Mouse (Mus musculus): Measurements from ENCODE around the gene Arid3b. TPM values are rescaled to one million over a fixed set of nuclear protein-coding genes. Genes with fewer than 3 reads are reported as not detected.

Gene Arid3b
- polyA plus RNA-seq, 1 experiment from 2014 or later: 4.9 TPM

DNA sequence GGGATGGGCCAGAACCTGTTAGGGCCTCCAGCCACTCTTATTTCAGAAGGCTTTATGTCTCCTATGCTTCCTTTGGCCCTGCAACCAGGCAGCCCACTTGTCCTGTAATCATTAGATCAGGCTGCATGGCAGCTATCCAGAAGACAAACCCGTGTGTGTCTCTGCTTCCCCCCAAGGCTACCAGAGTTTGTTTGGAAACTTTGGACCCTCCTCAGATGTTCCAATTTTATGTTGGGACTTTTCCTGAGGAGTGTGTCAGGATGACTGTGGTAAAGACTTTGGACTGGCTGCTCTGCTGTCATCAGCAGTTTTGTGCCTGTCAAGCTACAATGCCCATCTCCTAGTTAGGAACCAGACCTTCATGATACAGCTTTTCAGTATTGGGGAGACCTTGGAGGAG is 87.8 kb downstream of the Arid3b start:
- Histone ChIP-seq H3K9ac (no peak overlapping the region), H3K9me3 (ENCODE audit: low read depth, low read length) (no peaks in the 10 kb centered on the region), H3K27ac (ENCODE audit: low read depth) (no peak overlapping the region), H3K4me1 (ENCODE audit: insufficient read depth) (no peaks in the 10 kb centered on the region), H3K4me3 (ENCODE audit: low read depth, low read length) (no peak overlapping the region), H3K27me3 (ENCODE audit: insufficient read depth, low read length) (no peaks in the 10 kb centered on the region), H3K36me3 (ENCODE audit: insufficient read depth) (peaks cover 94% of the 10 kb centered on the region), H3K4me2 (no peak overlapping the region)
- DNase-seq: no peak
- WGBS: 46% methylated on average over 1 of the region's 1 CpGs
- ATAC-seq (ENCODE audit: insufficient read depth): no peak
- TF ChIP-seq CTCF (IDR thresholded peaks at IDR 0.05; ENCODE audit: low read depth): no peak

DNA sequence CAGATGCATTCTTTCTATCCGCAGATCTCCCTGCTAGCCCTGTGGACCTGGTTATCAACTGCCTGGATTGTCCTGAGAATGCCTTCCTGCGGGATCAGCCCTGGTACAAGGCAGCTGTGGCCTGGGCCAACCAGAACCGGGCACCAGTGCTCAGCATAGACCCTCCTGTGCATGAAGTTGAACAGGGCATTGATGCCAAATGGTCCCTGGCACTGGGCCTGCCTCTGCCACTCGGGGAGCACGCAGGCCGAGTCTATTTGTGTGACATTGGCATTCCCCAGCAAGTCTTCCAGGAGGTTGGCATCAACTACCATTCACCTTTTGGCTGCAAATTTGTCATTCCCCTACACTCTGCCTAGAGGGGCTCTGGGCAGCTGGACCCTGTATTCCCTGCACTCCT is 88.5 kb downstream of the Arid3b start:
- H3K36me3 ChIP-seq (ENCODE audit: insufficient read depth): peaks cover 94% of the 10 kb centered on the region
- H3K4me1 ChIP-seq (ENCODE audit: insufficient read depth): no peaks in the 10 kb centered on the region

GRCm38 (mm10) chr9:57747067-57747466 is 89.5 kb downstream of the Arid3b start:
- no peak overlapping the region for H3K27ac ChIP-seq (ENCODE audit: low read depth)
- DNase-seq: no peak
- ATAC-seq (ENCODE audit: insufficient read depth): no peak
- H3K4me2 ChIP-seq: no peak overlapping the region
- H3K27me3 ChIP-seq (ENCODE audit: insufficient read depth, low read length): no peaks in the 10 kb centered on the region
- no peak overlapping the region for H3K9ac ChIP-seq
- WGBS: 65% methylated on average over 1 of the region's 1 CpGs
- H3K4me3 ChIP-seq (ENCODE audit: low read depth, low read length): no peak overlapping the region
- no peaks in the 10 kb centered on the region for H3K4me1 ChIP-seq (ENCODE audit: insufficient read depth)
- peaks cover 92% of the 10 kb centered on the region for H3K36me3 ChIP-seq (ENCODE audit: insufficient read depth)
- TF ChIP-seq CTCF (IDR thresholded peaks at IDR 0.05; ENCODE audit: low read depth): no peak
- no peaks in the 10 kb centered on the region for H3K9me3 ChIP-seq (ENCODE audit: low read depth, low read length)

More for the DNA sequence above, 88.5 kb downstream of the Arid3b start:
- TF ChIP-seq CTCF (IDR thresholded peaks at IDR 0.05; ENCODE audit: low read depth): no peak
- no peaks in the 10 kb centered on the region for H3K27me3 ChIP-seq (ENCODE audit: insufficient read depth, low read length)
- DNase-seq (no peak), ATAC-seq (ENCODE audit: insufficient read depth) (no peak)
- WGBS: 87% methylated on average over 6 of the region's 6 CpGs
- H3K4me2 ChIP-seq: no peak overlapping the region
- H3K9me3 ChIP-seq (ENCODE audit: low read depth, low read length): no peaks in the 10 kb centered on the region
- no peak overlapping the region for H3K9ac ChIP-seq
- H3K4me3 ChIP-seq (ENCODE audit: low read depth, low read length): no peak overlapping the region
- no peak overlapping the region for H3K27ac ChIP-seq (ENCODE audit: low read depth)

DNA sequence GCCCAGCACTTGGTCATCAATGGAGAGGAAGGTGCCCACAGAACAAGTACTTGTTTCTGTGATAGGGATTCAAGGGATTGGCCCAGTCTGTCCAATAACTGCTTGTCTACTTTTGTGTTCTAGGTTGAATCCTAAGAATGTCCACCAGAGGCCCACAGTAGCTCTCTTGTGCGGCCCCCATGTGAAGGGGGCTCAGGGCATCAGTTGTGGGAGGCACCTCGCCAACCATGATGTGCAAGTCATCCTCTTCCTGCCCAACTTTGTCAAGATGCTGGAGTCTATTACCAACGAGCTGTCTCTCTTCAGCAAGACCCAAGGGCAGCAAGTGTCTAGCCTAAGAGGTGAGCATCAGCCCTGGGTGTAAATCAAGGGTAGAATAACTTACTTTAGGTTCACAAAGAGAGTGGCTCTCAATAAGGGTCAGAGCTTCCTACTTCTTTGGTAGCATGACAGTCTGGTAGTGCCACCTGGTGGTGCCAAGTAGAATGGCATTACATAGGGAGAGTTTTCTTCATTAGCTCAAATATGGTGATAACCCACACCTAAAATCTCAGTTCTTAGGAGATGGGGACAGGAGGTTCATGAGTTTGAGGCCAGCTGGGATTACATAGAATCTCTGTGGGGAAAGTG is 92.0 kb downstream of the Arid3b start:
- Histone ChIP-seq H3K4me1 (ENCODE audit: insufficient read depth) (no peaks in the 10 kb centered on the region), H3K4me3 (ENCODE audit: low read depth, low read length) (no peak overlapping the region), H3K36me3 (ENCODE audit: insufficient read depth) (peaks cover 86% of the 10 kb centered on the region), H3K9me3 (ENCODE audit: low read depth, low read length) (no peaks in the 10 kb centered on the region), H3K4me2 (no peak overlapping the region), H3K27me3 (ENCODE audit: insufficient read depth, low read length) (no peaks in the 10 kb centered on the region), H3K9ac (no peak overlapping the region), H3K27ac (ENCODE audit: low read depth) (no peak overlapping the region)
- TF ChIP-seq CTCF (IDR thresholded peaks at IDR 0.05; ENCODE audit: low read depth): peak; percentile 87
- 68% methylated on average over 3 of the region's 3 CpGs for WGBS
- DNase-seq (peak; percentile 78), ATAC-seq (ENCODE audit: insufficient read depth) (no peak)

Other genes with a start within 250 kb of the Arid3b start
- 8.0 and 10.6 TPM in 2 replicates for gene Ulk3, start 247.3 kb downstream of the Arid3b start, polyA plus RNA-seq (2014; fragmentation: Nextera tagmentation; extraction: Ambion mirVana)
- not detected in 2 replicates for gene Cplx3, start 230.5 kb downstream of the Arid3b start, polyA plus RNA-seq (2014; fragmentation: Nextera tagmentation; extraction: Ambion mirVana)
- gene Lman1l, start 216.0 kb downstream of the Arid3b start, polyA plus RNA-seq (2014; fragmentation: Nextera tagmentation; extraction: Ambion mirVana): not detected in 2 replicates
- 23.6 and 28.7 TPM in 2 replicates for gene Csk, start 183.2 kb downstream of the Arid3b start, polyA plus RNA-seq (2014; fragmentation: Nextera tagmentation; extraction: Ambion mirVana)
- gene Cyp1a2, start 153.1 kb downstream of the Arid3b start, polyA plus RNA-seq (2014; fragmentation: Nextera tagmentation; extraction: Ambion mirVana): not detected in 2 replicates
- gene Cyp1a1, start 148.9 kb downstream of the Arid3b start, polyA plus RNA-seq (2014; fragmentation: Nextera tagmentation; extraction: Ambion mirVana): not detected in 2 replicates
- gene Edc3, start 128.3 kb downstream of the Arid3b start, polyA plus RNA-seq (2014; fragmentation: Nextera tagmentation; extraction: Ambion mirVana): 24.0 and 24.9 TPM in 2 replicates
- gene Clk3, start 70.9 kb downstream of the Arid3b start, polyA plus RNA-seq (2014; fragmentation: Nextera tagmentation; extraction: Ambion mirVana): 58.1 and 72.7 TPM in 2 replicates
- 101 and 107 TPM in 2 replicates for gene Ubl7, start 74.2 kb upstream of the Arid3b start, polyA plus RNA-seq (2014; fragmentation: Nextera tagmentation; extraction: Ambion mirVana)
- 1.0 TPM in 2 replicates for gene Sema7a, start 103.3 kb upstream of the Arid3b start, polyA plus RNA-seq (2014; fragmentation: Nextera tagmentation; extraction: Ambion mirVana)
- gene Cyp11a1, start 169.6 kb upstream of the Arid3b start, polyA plus RNA-seq (2014; fragmentation: Nextera tagmentation; extraction: Ambion mirVana): 0.13 and 0.69 TPM in 2 replicates
- gene Stra6, start 227.0 kb upstream of the Arid3b start, polyA plus RNA-seq (2014; fragmentation: Nextera tagmentation; extraction: Ambion mirVana): 3.4 and 4.0 TPM in 2 replicates

Measured in lung, embryonic 14.5 days (tissue).